Mouse (Mus musculus) CH12.LX (cell line): ENCODE results near the gene Cnpy4. TPM values are rescaled to one million over a fixed set of nuclear protein-coding genes. Genes with fewer than 3 reads are reported as not detected.

ENCODE experiments used
- DNase-seq: peaks from one replicate; pipeline ENCODE4 v3.0.0-alpha.2; 2013; ENCODE audit errors: extremely low read depth
- H3K27ac ChIP-seq: 2 replicates; pipeline ENCODE4 v1.5.1; 2012; ENCODE audit warnings: low read depth, mild to moderate bottlenecking, control low read depth, moderate library complexity; ENCODE audit not compliant: insufficient read depth
- H3K27me3 ChIP-seq: replicated peaks from 2 replicates; pipeline ENCODE3; 2012; ENCODE audit warnings: inconsistent platforms
- H3K36me3 ChIP-seq, 2 experiments: replicated peaks in 1 of 2; 2 replicates each; pipeline versions ENCODE3 to v1.6.1; 2012; ENCODE audit warnings: inconsistent platforms in 1 of 2, low read length in 1 of 2, mild to moderate bottlenecking in 1 of 2, mixed read lengths in 1 of 2, moderate library complexity in 1 of 2; ENCODE audit not compliant: control insufficient read depth in 1 of 2, insufficient read depth in 1 of 2
- H3K4me1 ChIP-seq, 2 experiments: 2 replicates each; pipeline ENCODE4 v1.6.1; 2012; ENCODE audit warnings: inconsistent platforms in 1 of 2, moderate library complexity in 1 of 2; ENCODE audit not compliant: insufficient read depth in 2 of 2, control insufficient read depth in 1 of 2
- H3K4me2 ChIP-seq: 2 replicates; pipeline ENCODE4 v1.6.1; 2012; ENCODE audit warnings: low read depth, mild to moderate bottlenecking, control low read depth; ENCODE audit not compliant: poor library complexity, insufficient read depth, severe bottlenecking
- H3K4me3 ChIP-seq, 3 experiments: fragments of 150-350 bp in 1 of 3; sonication (generic) in 1 of 3; replicated peaks in 1 of 3; 2 replicates each; pipeline versions ENCODE3 to v1.5.1; 2011 to 2012; ENCODE audit warnings: low read depth in 2 of 3, low read length in 2 of 3, mild to moderate bottlenecking in 2 of 3, moderate library complexity in 2 of 3, control low read depth in 1 of 3, improper control_type of control experiment in 1 of 3, inconsistent platforms in 1 of 3, mixed read lengths in 1 of 3; ENCODE audit not compliant: poor library complexity in 1 of 3
- H3K79me2 ChIP-seq: replicated peaks from 2 replicates; pipeline ENCODE4 v1.6.1; 2012; ENCODE audit warnings: mild to moderate bottlenecking, moderate library complexity; ENCODE audit not compliant: control insufficient read depth, poor library complexity, insufficient read depth, severe bottlenecking; ENCODE audit errors: extremely low read depth
- H3K9ac ChIP-seq: 2 replicates; pipeline ENCODE4 v1.6.1; 2012; ENCODE audit warnings: low read depth, mild to moderate bottlenecking, control low read depth, moderate library complexity; ENCODE audit not compliant: insufficient read depth
- H3K9me3 ChIP-seq: replicated peaks from 2 replicates; pipeline ENCODE3; 2012; ENCODE audit warnings: low read length, inconsistent platforms, mixed read lengths
- BHLHE40 ChIP-seq: IDR thresholded peaks from 2 replicates; pipeline ENCODE4 v1.6.1; 2011; ENCODE audit warnings: mild to moderate bottlenecking, low read depth, low read length, improper control_type of control experiment
- CHD1 ChIP-seq: IDR thresholded peaks from 2 replicates; pipeline ENCODE4 v1.6.1; 2012; ENCODE audit warnings: low read depth, low read length, improper control_type of control experiment, inconsistent platforms
- CTCF ChIP-seq, 2 experiments: IDR thresholded peaks in 1 of 2; conservative IDR thresholded peaks in 1 of 2; 2 replicates each; pipeline ENCODE4 v1.5.1; 2011 to 2012; ENCODE audit warnings: low read depth in 2 of 2, low read length in 2 of 2, improper control_type of control experiment in 1 of 2, inconsistent platforms in 1 of 2, mild to moderate bottlenecking in 1 of 2, moderate library complexity in 1 of 2
- ELF1 ChIP-seq: IDR thresholded peaks from 2 replicates; pipeline ENCODE4 v1.6.1; 2014; ENCODE audit warnings: low read depth, mild to moderate bottlenecking, inconsistent platforms, low read length, improper control_type of control experiment
- EP300 ChIP-seq: IDR thresholded peaks from 2 replicates; pipeline ENCODE4 v1.6.1; 2011; ENCODE audit warnings: low read length, improper control_type of control experiment
- GABPA ChIP-seq: IDR thresholded peaks from 2 replicates; pipeline ENCODE4 v1.6.1; 2012; ENCODE audit warnings: low read depth, low read length, improper control_type of control experiment, inconsistent platforms; ENCODE audit not compliant: insufficient replicate concordance
- HCFC1 ChIP-seq: IDR thresholded peaks from 2 replicates; pipeline ENCODE4 v1.6.1; 2012; ENCODE audit warnings: low read depth, mild to moderate bottlenecking, inconsistent platforms, low read length, improper control_type of control experiment
- IRF4 ChIP-seq: IDR thresholded peaks from 2 replicates; pipeline ENCODE4 v1.6.1; 2014; ENCODE audit warnings: low read depth, mild to moderate bottlenecking, inconsistent platforms, low read length, improper control_type of control experiment
- JUN ChIP-seq: IDR thresholded peaks from 2 replicates; pipeline ENCODE4 v1.6.1; 2011; ENCODE audit warnings: low read depth, mild to moderate bottlenecking, low read length, improper control_type of control experiment, moderate library complexity; ENCODE audit not compliant: insufficient read depth
- JUND ChIP-seq: conservative IDR thresholded peaks from 2 replicates; pipeline ENCODE4 v1.6.1; 2011; ENCODE audit warnings: low read depth, low read length, improper control_type of control experiment
- KAT2A ChIP-seq: IDR thresholded peaks from 2 replicates; pipeline ENCODE4 v1.6.1; 2012; ENCODE audit warnings: low read length, improper control_type of control experiment, inconsistent platforms; ENCODE audit not compliant: insufficient replicate concordance
- NRF1 ChIP-seq: IDR thresholded peaks from 2 replicates; pipeline ENCODE4 v1.6.1; 2014; ENCODE audit warnings: low read depth, mild to moderate bottlenecking, inconsistent platforms, low read length, improper control_type of control experiment, moderate library complexity
- PAX5 ChIP-seq: IDR thresholded peaks from 2 replicates; pipeline ENCODE4 v1.6.1; 2012; ENCODE audit warnings: low read length, inconsistent platforms, mixed read lengths
- POLR2A ChIP-seq: IDR thresholded peaks from 2 replicates; pipeline ENCODE4 v1.6.1; 2011; ENCODE audit warnings: low read depth, mild to moderate bottlenecking, improper control_type of control experiment, low read length
- RAD21 ChIP-seq: IDR thresholded peaks from 2 replicates; pipeline ENCODE4 v1.6.1; 2011; ENCODE audit warnings: low read depth, mild to moderate bottlenecking, low read length, improper control_type of control experiment, moderate library complexity
- RCOR1 ChIP-seq: conservative IDR thresholded peaks from 2 replicates; pipeline ENCODE4 v1.6.1; 2012; ENCODE audit warnings: low read depth, mild to moderate bottlenecking, inconsistent platforms, low read length, improper control_type of control experiment
- SIN3A ChIP-seq: IDR thresholded peaks from 2 replicates; pipeline ENCODE4 v1.6.1; 2012; ENCODE audit warnings: low read length, improper control_type of control experiment, inconsistent platforms
- SMC3 ChIP-seq: IDR thresholded peaks from 2 replicates; pipeline ENCODE4 v1.6.1; 2011; ENCODE audit warnings: low read depth, low read length, improper control_type of control experiment
- UBTF ChIP-seq: IDR thresholded peaks from 2 replicates; pipeline ENCODE4 v1.6.1; 2012; ENCODE audit warnings: low read depth, mild to moderate bottlenecking, inconsistent platforms, low read length, improper control_type of control experiment, moderate library complexity
- USF2 ChIP-seq: conservative IDR thresholded peaks from 2 replicates; pipeline ENCODE4 v1.6.1; 2011; ENCODE audit warnings: low read depth, low read length, improper control_type of control experiment
- ZC3H11A ChIP-seq: IDR thresholded peaks from 2 replicates; pipeline ENCODE4 v1.6.1; 2012; ENCODE audit warnings: low read depth, mild to moderate bottlenecking, inconsistent platforms, low read length, improper control_type of control experiment
- ZMIZ1 ChIP-seq: IDR thresholded peaks from 2 replicates; pipeline ENCODE4 v1.6.1; 2012; ENCODE audit warnings: low read depth, mild to moderate bottlenecking, inconsistent platforms, low read length, improper control_type of control experiment
- dilution Hi-C: fragments of 300-500 bp; cut with MboI; formaldehyde crosslinking; loops from 2 replicates; pipeline ENCODE4 v1.14.3; 2020; ENCODE audit warnings: low sequenced_read_pairs; ENCODE audit not compliant: extremely low pct_unique_long_range_greater_than_20kb, extremely low pct_ligation_motif_present
- in situ Hi-C: fragments of 300-500 bp; cut with MboI; formaldehyde crosslinking; loops from 3 replicates; pipeline ENCODE4 v1.14.3; 2019; ENCODE audit warnings: low sequenced_read_pairs, low pct_ligation_motif_present, low pct_unique_long_range_greater_than_20kb, mixed read lengths
- polyA plus RNA-seq: library from polyadenylated mRNA; unstranded; fragments of >175 nt; gene quantifications from 2 replicates; pipeline ENCODE4 v1.2.1, GENCODE M21; 2012; ENCODE audit warnings: low read depth; ENCODE audit not compliant: insufficient read length
- total RNA-seq, 2 experiments: library from RNA; depleted of rRNA; stranded (reverse); fragments of 300-350 nt in 1 of 2; fragments of >200 nt in 1 of 2; gene quantifications; 2 replicates each; pipeline ENCODE4 v1.2.3; 2012 to 2014

The Cnpy4 gene
- total and polyA plus RNA-seq, 3 experiments, result 19.2 to 24.9 (median 21.6) TPM

DNA sequence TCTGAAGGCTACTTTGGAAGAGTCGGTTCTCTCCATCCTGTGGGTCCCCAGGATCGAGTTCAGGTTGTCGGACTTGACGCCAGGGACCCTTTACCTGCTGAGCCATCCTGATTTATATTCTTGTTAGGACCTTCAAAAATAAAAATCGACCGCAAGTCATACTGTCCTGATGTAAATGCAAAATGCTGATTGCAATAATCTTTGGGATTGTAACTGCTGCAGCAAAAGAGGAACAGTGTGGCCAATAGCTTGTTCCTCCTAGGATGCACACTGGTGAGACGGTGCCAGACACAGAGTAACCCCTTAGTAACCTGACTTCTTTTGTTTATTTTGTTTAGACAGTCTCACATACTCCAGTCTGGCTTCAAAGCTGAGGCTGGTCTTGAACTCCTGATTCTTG lies 8.2 kb downstream of the Cnpy4 start:
- no peaks in the 10 kb centered on the region for H3K27me3 ChIP-seq
- TF ChIP-seq NRF1 (no peak), RCOR1 (no peak), POLR2A (no peak), JUND (no peak), EP300 (no peak), ELF1 (no peak), CTCF (conservative IDR thresholded peaks at IDR 0.05 in 1 of 2, IDR thresholded peaks at IDR 0.05 in 1 of 2; ENCODE audit: low read depth in 2 of 2, low read length in 2 of 2) (no peak), KAT2A (no peak), USF2 (no peak), ZC3H11A (no peak), PAX5 (no peak), CHD1 (no peak), RAD21 (no peak), BHLHE40 (no peak), GABPA (no peak), JUN (no peak), HCFC1 (no peak)
- TF ChIP-seq, all 38 proteins: peak for 0
- in situ Hi-C loops, result no loop called here
- dilution Hi-C loops, result no loop called here
- Histone ChIP-seq H3K36me3 (peaks cover 16 to 45% of the 10 kb centered on the region in 2 experiments), H3K4me3 (no peak overlapping the region), H3K9me3 (peaks cover 3% of the 10 kb centered on the region), H3K4me1 (no peaks in the 10 kb centered on the region), H3K79me2 (no peaks in the 10 kb centered on the region), H3K4me2 (no peak overlapping the region), H3K27ac (no peak overlapping the region), H3K9ac (no peak overlapping the region)
- DNase-seq, result no peak

DNA sequence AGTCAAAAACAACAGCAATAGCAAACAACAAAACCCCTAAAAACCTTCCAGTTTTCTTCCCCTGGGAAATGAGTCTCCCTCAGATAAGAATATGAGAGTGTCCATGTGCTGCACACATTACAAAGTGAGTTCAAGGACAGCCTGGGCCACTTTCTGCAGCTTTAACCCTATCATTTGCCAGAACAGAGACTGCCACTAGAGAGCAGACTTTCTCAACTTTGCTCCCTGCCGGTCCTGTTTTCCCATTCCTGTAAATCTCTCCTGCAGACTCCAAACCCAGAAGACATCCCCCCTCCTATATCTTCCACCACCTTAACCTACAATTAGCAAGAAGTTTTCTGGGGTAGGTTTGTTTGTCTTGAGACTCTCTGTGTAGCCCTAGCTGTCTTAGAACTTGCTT lies 12.3 kb downstream of the Cnpy4 start:
- H3K9ac ChIP-seq, result no peak overlapping the region
- peaks cover 0 to 6% of the 10 kb centered on the region in 2 experiments for H3K36me3 ChIP-seq
- no peaks in the 10 kb centered on the region for H3K79me2 ChIP-seq
- no peak overlapping the region for H3K4me3 ChIP-seq
- no peak for DNase-seq
- no peaks in the 10 kb centered on the region for H3K4me1 ChIP-seq
- in situ Hi-C loops, result no loop called here
- H3K27ac ChIP-seq, result no peak overlapping the region
- H3K9me3 ChIP-seq, result no peaks in the 10 kb centered on the region
- H3K27me3 ChIP-seq, result no peaks in the 10 kb centered on the region
- no peak for TF ChIP-seq SIN3A
- peak; percentile 62 for TF ChIP-seq RAD21
- TF ChIP-seq ELF1, result no peak
- no peak for TF ChIP-seq JUN
- no peak for TF ChIP-seq BHLHE40
- no peak for TF ChIP-seq JUND
- peak; percentile 54 for TF ChIP-seq SMC3
- no peak for TF ChIP-seq ZMIZ1
- no peak for TF ChIP-seq UBTF
- TF ChIP-seq IRF4, result no peak
- no peak for TF ChIP-seq PAX5
- TF ChIP-seq CTCF (conservative IDR thresholded peaks at IDR 0.05 in 1 of 2, IDR thresholded peaks at IDR 0.05 in 1 of 2; ENCODE audit: low read depth in 2 of 2, low read length in 2 of 2), result peak; percentile 15 to 72; a peak in 2 of 4 replicates
- dilution Hi-C loops, result no loop called here
- H3K4me2 ChIP-seq, result no peak overlapping the region
